Mouse (Mus musculus): ENCODE data around the gene Trim14. TPM values are rescaled to one million over a fixed set of nuclear protein-coding genes. Genes with fewer than 3 reads are reported as not detected.

The Trim14 gene
- total and polyA plus RNA-seq, 3 experiments = 11.6 to 35.4 (median 26.5) TPM

GRCm38 (mm10) chr4:46447461-46447860 is 88.5 kb downstream of the Trim14 start:
- H3K27ac ChIP-seq (ENCODE audit: insufficient read depth, low read depth) = no peak overlapping the region
- H3K9ac ChIP-seq (ENCODE audit: insufficient read depth, low read depth) = no peak overlapping the region
- in situ Hi-C loops (cut with MboI; ENCODE audit: low pct_ligation_motif_present, low pct_unique_long_range_greater_than_20kb, low sequenced_read_pairs) = loop anchor here (5.0 kb wide), 1 partner anchor 55 kb away; no protein-coding TSS in a partner anchor

DNA sequence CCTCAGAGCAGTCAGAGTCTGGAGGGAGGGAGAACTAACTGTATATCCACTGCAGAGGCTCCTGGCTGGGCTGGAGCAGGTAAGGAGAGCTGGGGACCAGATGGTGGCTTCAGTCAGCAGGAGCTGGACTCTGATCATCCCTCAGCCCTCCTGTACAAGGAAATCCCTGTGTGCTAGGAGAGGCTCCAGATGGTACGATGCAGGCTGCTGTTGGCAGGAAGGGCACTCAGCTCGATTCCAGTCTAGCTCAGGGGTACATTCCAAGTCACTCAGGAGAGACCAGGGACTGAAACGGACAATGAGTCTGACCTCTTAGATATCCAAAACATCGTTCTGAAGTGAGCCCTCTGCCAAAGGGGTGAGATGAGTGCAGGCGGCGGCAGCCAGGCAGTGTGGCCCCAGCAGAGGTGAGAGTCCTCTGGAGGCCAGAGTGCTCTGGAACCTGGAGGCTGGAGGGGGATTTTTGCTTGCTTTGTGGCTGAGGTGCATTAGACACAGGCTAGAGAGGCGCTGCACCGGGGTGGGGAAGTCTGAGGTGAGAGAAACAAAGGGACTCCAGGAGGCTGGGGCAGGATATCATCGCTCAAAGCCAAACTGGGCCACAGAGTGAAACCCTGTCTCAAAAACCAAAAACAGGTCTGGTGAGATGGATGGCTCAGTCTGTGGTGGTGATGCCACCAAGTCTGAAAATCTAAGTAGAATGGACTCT is 90.5 kb downstream of the Trim14 start:
- in situ Hi-C loops (cut with MboI; ENCODE audit: low pct_ligation_motif_present, low pct_unique_long_range_greater_than_20kb, low sequenced_read_pairs) = loop anchor here (5.0 kb wide), 1 partner anchor 53 kb away; no protein-coding TSS in a partner anchor
- dilution Hi-C loops (cut with MboI; ENCODE audit: extremely low pct_ligation_motif_present, extremely low pct_unique_long_range_greater_than_20kb, low sequenced_read_pairs) = no loop called here
- Histone ChIP-seq H3K4me2 (ENCODE audit: insufficient read depth, low read depth, poor library complexity, severe bottlenecking) (no peak overlapping the region), H3K36me3 (replicated peaks in 1 of 2; ENCODE audit: control insufficient read depth in 1 of 2, insufficient read depth in 1 of 2, low read length in 1 of 2) (no peaks in the 10 kb centered on the region), H3K27ac (ENCODE audit: insufficient read depth, low read depth) (no peak overlapping the region), H3K27me3 (replicated peaks) (no peaks in the 10 kb centered on the region), H3K4me1 (ENCODE audit: control insufficient read depth in 1 of 2, insufficient read depth in 2 of 2) (peaks cover 5 to 24% of the 10 kb centered on the region in 2 experiments; a peak in 3 of 4 replicates), H3K4me3 (replicated peaks in 1 of 3; ENCODE audit: low read depth in 2 of 3, low read length in 2 of 3, poor library complexity in 1 of 3) (no peak overlapping the region), H3K9me3 (replicated peaks; ENCODE audit: low read length) (no peaks in the 10 kb centered on the region), H3K9ac (ENCODE audit: insufficient read depth, low read depth) (no peak overlapping the region), H3K79me2 (replicated peaks; ENCODE audit: control insufficient read depth, extremely low read depth, insufficient read depth, poor library complexity, severe bottlenecking) (no peaks in the 10 kb centered on the region)
- no peak for TF ChIP-seq CHD1 (IDR thresholded peaks at IDR 0.05; ENCODE audit: low read depth, low read length)
- DNase-seq (ENCODE audit: extremely low read depth) = no peak

More at GRCm38 (mm10) chr4:46447461-46447860, 88.5 kb downstream of the Trim14 start:
- H3K79me2 ChIP-seq (replicated peaks; ENCODE audit: control insufficient read depth, extremely low read depth, insufficient read depth, poor library complexity, severe bottlenecking) = peaks cover 8% of the 10 kb centered on the region
- TF ChIP-seq RAD21 (IDR thresholded peaks at IDR 0.05; ENCODE audit: low read depth, low read length) = no peak
- TF ChIP-seq KAT2A (IDR thresholded peaks at IDR 0.05; ENCODE audit: insufficient replicate concordance, low read length) = no peak
- no peak for TF ChIP-seq GABPA (IDR thresholded peaks at IDR 0.05; ENCODE audit: insufficient replicate concordance, low read depth, low read length)
- no peak for TF ChIP-seq E2F4 (IDR thresholded peaks at IDR 0.05; ENCODE audit: insufficient replicate concordance, low read depth, low read length)
- no peak for TF ChIP-seq ZMIZ1 (IDR thresholded peaks at IDR 0.05; ENCODE audit: low read depth, low read length)
- no peak for TF ChIP-seq EP300 (IDR thresholded peaks at IDR 0.05; ENCODE audit: low read length)
- no peak for TF ChIP-seq ZKSCAN1 (IDR thresholded peaks at IDR 0.05; ENCODE audit: borderline replicate concordance, low read depth, low read length)
- TF ChIP-seq IRF4 (IDR thresholded peaks at IDR 0.05; ENCODE audit: low read depth, low read length) = no peak
- no peak for TF ChIP-seq JUND (conservative IDR thresholded peaks at IDR 0.05; ENCODE audit: low read depth, low read length)
- TF ChIP-seq USF1 (IDR thresholded peaks at IDR 0.05; ENCODE audit: low read depth, low read length) = no peak
- no peak for TF ChIP-seq MAZ (IDR thresholded peaks at IDR 0.05; ENCODE audit: low read depth, low read length)
- no peak for TF ChIP-seq MYC (IDR thresholded peaks at IDR 0.05; ENCODE audit: low read depth, low read length)
- TF ChIP-seq RCOR1 (conservative IDR thresholded peaks at IDR 0.05; ENCODE audit: low read depth, low read length) = no peak
- no peak for TF ChIP-seq MXI1 (IDR thresholded peaks at IDR 0.05; ENCODE audit: low read depth, low read length)
- no peak for TF ChIP-seq CHD2 (IDR thresholded peaks at IDR 0.05; ENCODE audit: low read length)
- TF ChIP-seq TCF12 (IDR thresholded peaks at IDR 0.05; ENCODE audit: low read depth, low read length) = no peak
- TF ChIP-seq UBTF (IDR thresholded peaks at IDR 0.05; ENCODE audit: low read depth, low read length) = no peak
- H3K4me1 ChIP-seq (ENCODE audit: control insufficient read depth in 1 of 2, insufficient read depth in 2 of 2) = peaks cover 5 to 24% of the 10 kb centered on the region in 2 experiments; a peak in 3 of 4 replicates
- H3K4me3 ChIP-seq (replicated peaks in 1 of 3; ENCODE audit: low read depth in 2 of 3, low read length in 2 of 3, poor library complexity in 1 of 3) = no peak overlapping the region
- dilution Hi-C loops (cut with MboI; ENCODE audit: extremely low pct_ligation_motif_present, extremely low pct_unique_long_range_greater_than_20kb, low sequenced_read_pairs) = no loop called here
- no peaks in the 10 kb centered on the region for H3K9me3 ChIP-seq (replicated peaks; ENCODE audit: low read length)
- no peaks in the 10 kb centered on the region for H3K36me3 ChIP-seq (replicated peaks in 1 of 2; ENCODE audit: control insufficient read depth in 1 of 2, insufficient read depth in 1 of 2, low read length in 1 of 2)
- no peak for DNase-seq (ENCODE audit: extremely low read depth)
- no peaks in the 10 kb centered on the region for H3K27me3 ChIP-seq (replicated peaks)
- no peak overlapping the region for H3K4me2 ChIP-seq (ENCODE audit: insufficient read depth, low read depth, poor library complexity, severe bottlenecking)

Other genes starting within 250 kb of the Trim14 start
- not detected in 2 replicates for gene Foxe1, start 192.5 kb downstream of the Trim14 start, total RNA-seq (2012; rRNA removed)
- not detected in 2 replicates for gene Foxe1, start 192.5 kb downstream of the Trim14 start, total RNA-seq (2014; rRNA removed)
- gene Foxe1, start 192.5 kb downstream of the Trim14 start, polyA plus RNA-seq (2012; ENCODE audit: insufficient read length, low read depth) = not detected in 2 replicates
- 17.5 and 18.8 TPM in 2 replicates for gene Trmo, start 146.7 kb downstream of the Trim14 start, total RNA-seq (2012; rRNA removed)
- gene Trmo, start 146.7 kb downstream of the Trim14 start, total RNA-seq (2014; rRNA removed) = 24.1 and 27.0 TPM in 2 replicates
- 10.9 and 15.4 TPM in 2 replicates for gene Trmo, start 146.7 kb downstream of the Trim14 start, polyA plus RNA-seq (2012; ENCODE audit: insufficient read length, low read depth)
- 0.04 TPM in 1 of 2 replicates, not detected in the other for gene Hemgn, start 122.6 kb downstream of the Trim14 start, total RNA-seq (2012; rRNA removed)
- gene Hemgn, start 122.6 kb downstream of the Trim14 start, total RNA-seq (2014; rRNA removed) = 0.09 TPM in 1 of 2 replicates, not detected in the other
- 0.11 TPM in 1 of 2 replicates, not detected in the other for gene Hemgn, start 122.6 kb downstream of the Trim14 start, polyA plus RNA-seq (2012; ENCODE audit: insufficient read length, low read depth)
- gene Anp32b, start 85.2 kb downstream of the Trim14 start, total RNA-seq (2012; rRNA removed) = 37.5 and 45.2 TPM in 2 replicates
- 22.9 and 29.4 TPM in 2 replicates for gene Anp32b, start 85.2 kb downstream of the Trim14 start, total RNA-seq (2014; rRNA removed)
- gene Anp32b, start 85.2 kb downstream of the Trim14 start, polyA plus RNA-seq (2012; ENCODE audit: insufficient read length, low read depth) = 864 and 1,039 TPM in 2 replicates
- 103 and 119 TPM in 2 replicates for gene Nans, start 46.9 kb downstream of the Trim14 start, total RNA-seq (2012; rRNA removed)
- 140 and 150 TPM in 2 replicates for gene Nans, start 46.9 kb downstream of the Trim14 start, total RNA-seq (2014; rRNA removed)
- gene Nans, start 46.9 kb downstream of the Trim14 start, polyA plus RNA-seq (2012; ENCODE audit: insufficient read length, low read depth) = 127 and 173 TPM in 2 replicates
- gene Coro2a, start 66.1 kb upstream of the Trim14 start, total RNA-seq (2012; rRNA removed) = 71.4 and 129 TPM in 2 replicates
- 23.3 and 24.6 TPM in 2 replicates for gene Coro2a, start 66.1 kb upstream of the Trim14 start, total RNA-seq (2014; rRNA removed)
- gene Coro2a, start 66.1 kb upstream of the Trim14 start, polyA plus RNA-seq (2012; ENCODE audit: insufficient read length, low read depth) = 152 and 223 TPM in 2 replicates
- gene Tbc1d2, start 114.1 kb upstream of the Trim14 start, total RNA-seq (2012; rRNA removed) = 0.59 and 1.1 TPM in 2 replicates
- gene Tbc1d2, start 114.1 kb upstream of the Trim14 start, total RNA-seq (2014; rRNA removed) = 0.12 TPM in 2 replicates
- gene Tbc1d2, start 114.1 kb upstream of the Trim14 start, polyA plus RNA-seq (2012; ENCODE audit: insufficient read length, low read depth) = 0.27 and 0.29 TPM in 2 replicates

Measured in CH12.LX (cell line).